Mouse (Mus musculus) liver, postnatal 0 days (tissue): ENCODE results near the gene Ahdc1. TPM values are rescaled to one million over a fixed set of nuclear protein-coding genes. Genes with fewer than 3 reads are reported as not detected.

Experiments
- ATAC-seq: fragments of 200-750 bp; cut with Nextera tagmentation; 2 replicates; pipeline ENCODE4 v1.8.0; 2017; ENCODE audit warnings: mild to moderate bottlenecking, moderate library complexity
- DNase-seq: peaks from one replicate; pipeline ENCODE4 v3.0.0-alpha.2; 2016
- H3K27ac ChIP-seq: fragments of 300-500 bp; sonication (generic); 2 replicates; pipeline ENCODE4 v1.5.1; 2014; ENCODE audit warnings: antibody characterized with exemption, moderate library complexity, mild to moderate bottlenecking, low read depth
- H3K27me3 ChIP-seq: fragments of 300-500 bp; sonication (generic); 2 replicates; pipeline ENCODE4 v1.6.1; 2014; ENCODE audit warnings: low read length, control low read depth, mixed read lengths; ENCODE audit not compliant: insufficient read depth
- H3K36me3 ChIP-seq: fragments of 300-500 bp; sonication (generic); replicated peaks from 2 replicates; pipeline ENCODE4 v1.6.1; 2014; ENCODE audit warnings: mild to moderate bottlenecking, control low read depth, low read length, moderate library complexity, mixed read lengths; ENCODE audit not compliant: insufficient read depth
- H3K4me1 ChIP-seq: fragments of 300-500 bp; sonication (generic); 2 replicates; pipeline ENCODE4 v1.6.1; 2014; ENCODE audit warnings: antibody characterized with exemption, mild to moderate bottlenecking, control low read depth; ENCODE audit not compliant: insufficient read depth
- H3K4me2 ChIP-seq: fragments of 300-500 bp; sonication (generic); 2 replicates; pipeline ENCODE4 v1.6.1; 2014; ENCODE audit warnings: low read depth, mild to moderate bottlenecking, low read length, moderate library complexity, mixed read lengths
- H3K4me3 ChIP-seq: fragments of 300-500 bp; sonication (generic); 2 replicates; pipeline ENCODE4 v1.5.1; 2014; ENCODE audit warnings: low read depth, low read length
- H3K9ac ChIP-seq: fragments of 300-500 bp; sonication (generic); replicated peaks from 2 replicates; pipeline ENCODE4 v1.6.1; 2014; ENCODE audit warnings: mild to moderate bottlenecking, moderate library complexity
- H3K9me3 ChIP-seq: fragments of 300-500 bp; sonication (generic); 2 replicates; pipeline ENCODE4 v1.6.1; 2016; ENCODE audit warnings: mild to moderate bottlenecking, control low read depth, low read length, mixed read lengths
- CTCF ChIP-seq: sonication (generic); IDR thresholded peaks from 2 replicates; pipeline ENCODE4 v1.5.1; 2016; ENCODE audit warnings: antibody characterized with exemption, low read depth
- EP300 ChIP-seq: IDR thresholded peaks from 2 replicates; pipeline ENCODE4 v1.6.1; 2016; ENCODE audit warnings: antibody characterized with exemption, low read depth, mild to moderate bottlenecking
- WGBS: fragments of 180-500 bp; shearing (Covaris S2); extraction: QIAGEN DNeasy Blood & Tissue Kit; methylation state at CpG from one replicate; pipeline ENCODE4 v1.1.7; 2014; ENCODE audit not compliant: insufficient replicate concordance; 5-methylcytosine and 5-hydroxymethylcytosine counted together
- polyA plus RNA-seq: library from polyadenylated mRNA; unstranded; fragments of >200 nt; fragmentation: Nextera tagmentation; extraction: Ambion mirVana; gene quantifications from 2 replicates; pipeline ENCODE4 v1.2.1, GENCODE M21; 2015

Ahdc1 gene
- polyA plus RNA-seq, 1 experiment from 2014 or later = 0.87 TPM

DNA sequence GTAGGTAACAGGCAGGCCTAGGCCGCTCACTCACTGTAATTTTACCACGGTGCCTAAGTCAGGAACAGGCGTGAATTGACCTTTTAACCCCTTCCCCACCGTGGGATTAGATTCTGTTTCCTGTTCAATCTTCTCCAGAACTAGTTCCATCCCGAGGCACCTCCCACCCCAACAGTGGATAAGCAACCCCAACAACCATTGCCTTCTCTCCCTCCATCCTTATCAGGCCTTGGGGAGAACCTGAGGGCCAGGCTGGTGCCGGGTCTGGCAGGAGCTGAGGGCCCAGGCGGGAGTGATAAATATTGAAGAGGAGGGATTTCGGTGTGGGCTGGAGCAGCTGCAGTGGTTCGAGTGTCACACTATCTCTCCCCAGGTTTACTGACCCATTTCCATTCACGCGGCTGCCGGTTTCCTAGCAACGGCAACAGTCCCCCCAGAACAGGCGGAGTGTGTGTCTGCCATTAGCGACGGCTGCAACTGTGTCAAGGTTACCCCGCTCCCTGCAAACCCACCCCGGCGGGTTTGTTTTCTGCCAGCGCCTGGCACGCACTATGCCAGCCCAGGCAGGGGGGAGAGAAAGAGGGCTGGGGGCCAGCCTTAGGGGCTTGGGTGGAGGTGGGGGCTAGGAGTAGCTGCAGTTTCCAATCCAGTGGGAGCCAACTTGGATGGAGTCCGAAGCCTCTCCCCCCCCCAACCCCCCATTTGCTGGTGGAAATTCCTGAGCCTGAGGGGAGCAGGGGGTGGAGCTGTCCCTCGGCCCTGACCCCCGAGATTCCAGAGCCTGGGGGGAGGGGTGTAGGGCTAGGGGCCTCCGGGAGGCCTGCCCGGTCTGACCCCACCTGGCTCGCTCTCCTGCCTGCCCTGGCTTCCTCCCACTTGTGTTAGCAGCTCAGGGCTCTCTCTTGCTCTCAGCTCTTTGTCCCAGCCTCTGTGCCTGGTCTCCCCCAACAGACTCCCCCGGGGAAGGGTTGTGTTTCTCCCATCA, 31.9 kb downstream of the Ahdc1 start:
- Histone ChIP-seq H3K4me3 (no peak overlapping the region), H3K27ac (no peak overlapping the region), H3K27me3 (peaks cover 27% of the 10 kb centered on the region), H3K4me2 (no peak overlapping the region), H3K36me3 (no peaks in the 10 kb centered on the region), H3K9me3 (no peaks in the 10 kb centered on the region), H3K4me1 (peaks cover 46% of the 10 kb centered on the region), H3K9ac (no peak overlapping the region)
- no peak for DNase-seq
- 42% methylated on average over 25 of the region's 28 CpGs for WGBS
- no peak for ATAC-seq
- no peak for TF ChIP-seq EP300

DNA sequence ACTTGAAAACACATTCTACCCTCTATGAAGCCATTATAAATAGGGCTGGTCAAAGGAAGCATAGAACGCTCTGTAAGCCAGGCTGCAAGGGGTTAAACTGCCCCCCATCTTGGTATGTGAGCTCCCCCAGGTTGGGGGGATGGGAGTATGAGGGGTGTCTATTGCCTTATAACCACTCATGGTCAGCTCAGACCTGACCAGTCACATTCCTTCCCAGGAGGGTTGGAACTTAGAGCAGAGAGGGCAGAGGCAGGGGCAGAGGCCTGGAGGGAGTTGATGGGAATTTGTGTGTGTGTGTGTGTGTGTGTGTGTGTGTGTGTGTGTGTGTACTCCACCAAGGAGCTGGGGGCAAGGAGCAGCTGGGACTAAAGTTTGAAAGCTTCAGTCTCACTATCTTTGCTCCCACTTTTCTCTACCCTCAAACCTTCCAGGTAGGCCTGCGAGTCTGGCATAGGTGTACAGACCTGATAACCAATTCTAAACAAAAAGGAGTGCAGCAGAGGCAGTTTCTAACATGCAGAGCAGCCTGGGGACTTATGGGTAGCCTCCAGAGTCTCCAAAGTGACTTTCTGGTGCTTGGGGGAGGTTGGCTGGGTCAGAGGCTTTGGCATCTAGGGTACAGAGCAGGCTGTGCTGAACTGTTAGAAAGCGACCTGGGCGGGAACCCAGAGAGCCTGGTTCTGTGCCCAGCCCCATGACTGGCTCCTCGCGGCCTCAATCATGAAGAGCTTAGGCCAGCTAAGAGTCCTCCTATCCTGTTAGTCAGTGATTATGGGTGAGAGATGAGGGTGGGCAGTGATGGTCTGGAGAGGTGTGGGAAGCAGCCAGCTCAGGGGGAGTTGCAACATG, 33.0 kb downstream of the Ahdc1 start:
- no peak for ATAC-seq
- TF ChIP-seq CTCF (no peak), EP300 (no peak)
- H3K27ac ChIP-seq = no peak overlapping the region
- H3K36me3 ChIP-seq = no peaks in the 10 kb centered on the region
- no peak overlapping the region for H3K9ac ChIP-seq
- peaks cover 38% of the 10 kb centered on the region for H3K4me1 ChIP-seq
- peaks cover 17% of the 10 kb centered on the region for H3K27me3 ChIP-seq
- no peaks in the 10 kb centered on the region for H3K9me3 ChIP-seq
- no peak overlapping the region for H3K4me3 ChIP-seq
- H3K4me2 ChIP-seq = no peak overlapping the region
- 75% methylated on average over 6 of the region's 6 CpGs for WGBS
- no peak for DNase-seq

DNA sequence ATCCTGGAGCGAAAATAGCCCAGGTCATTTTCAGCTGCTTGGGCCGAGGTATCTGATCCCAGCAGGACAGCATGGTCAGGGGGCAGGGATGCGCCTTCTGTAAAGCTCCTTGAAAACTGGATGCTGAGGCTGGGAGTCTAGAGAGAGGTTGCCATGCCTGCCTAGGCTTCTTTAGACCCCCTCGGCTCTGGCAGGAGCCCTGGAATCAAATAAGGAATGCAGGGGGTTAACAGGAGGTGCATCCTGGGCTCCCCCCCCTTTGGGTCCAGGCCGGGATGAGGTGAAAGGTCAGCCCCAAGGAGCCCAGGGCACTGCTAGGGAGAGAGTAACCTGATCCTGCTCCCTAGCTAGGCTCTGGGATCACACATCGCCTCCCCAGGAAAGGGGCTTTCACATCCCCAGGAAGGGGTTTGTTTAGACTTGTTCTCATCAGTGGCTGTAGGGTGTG, 33.6 kb downstream of the Ahdc1 start:
- no peak overlapping the region for H3K4me3 ChIP-seq
- H3K36me3 ChIP-seq = no peaks in the 10 kb centered on the region
- H3K27ac ChIP-seq = no peak overlapping the region
- H3K4me2 ChIP-seq = no peak overlapping the region
- H3K9ac ChIP-seq = no peak overlapping the region
- peaks cover 12% of the 10 kb centered on the region for H3K27me3 ChIP-seq
- peaks cover 35% of the 10 kb centered on the region for H3K4me1 ChIP-seq
- no peak for TF ChIP-seq CTCF
- TF ChIP-seq EP300 = no peak
- ATAC-seq (no peak), DNase-seq (no peak)
- WGBS = 67% methylated on average over 6 of the region's 6 CpGs
- no peaks in the 10 kb centered on the region for H3K9me3 ChIP-seq

DNA sequence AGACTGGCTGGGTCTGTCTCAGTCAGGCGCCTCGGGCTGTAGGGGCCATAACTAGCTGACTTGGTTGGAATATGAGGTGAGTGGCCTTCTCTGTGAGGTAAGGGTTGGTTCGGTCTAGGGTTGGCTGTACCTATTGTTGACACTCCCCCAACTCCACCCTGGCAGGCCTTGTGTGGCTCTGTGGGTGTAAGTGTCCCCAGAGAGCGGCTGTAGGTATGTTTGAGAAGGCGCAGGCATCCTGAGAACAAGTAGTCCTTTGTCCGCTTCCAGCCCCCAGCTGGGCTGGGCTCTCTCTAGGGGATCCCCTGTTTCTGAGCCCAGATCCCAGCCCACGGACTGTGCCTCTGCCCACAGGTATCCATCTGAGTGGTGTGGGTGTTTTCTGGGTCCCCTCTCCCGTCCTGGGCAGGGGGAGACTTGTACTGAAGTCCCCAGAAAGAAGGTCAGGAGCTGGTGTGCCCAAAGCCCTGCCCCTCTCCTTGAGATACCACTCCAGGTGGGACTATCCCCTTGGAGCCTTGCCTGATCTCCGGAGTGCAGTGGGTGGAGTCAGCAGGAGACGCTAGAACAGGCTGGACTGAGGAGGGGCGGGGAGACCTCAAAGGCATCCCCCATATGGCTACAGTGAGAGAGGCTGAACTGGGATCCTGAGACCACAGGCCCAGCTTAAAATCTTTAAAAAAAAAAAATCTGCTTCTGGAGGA, 34.9 kb downstream of the Ahdc1 start:
- 55% methylated on average over 11 of the region's 11 CpGs for WGBS
- Histone ChIP-seq H3K27ac (no peak overlapping the region), H3K36me3 (no peaks in the 10 kb centered on the region), H3K4me2 (no peak overlapping the region), H3K4me3 (no peak overlapping the region), H3K9ac (no peak overlapping the region), H3K4me1 (peaks cover 45% of the 10 kb centered on the region), H3K27me3 (no peaks in the 10 kb centered on the region), H3K9me3 (no peaks in the 10 kb centered on the region)
- no peak for TF ChIP-seq CTCF
- TF ChIP-seq EP300 = no peak
- DNase-seq = no peak
- no peak for ATAC-seq

DNA sequence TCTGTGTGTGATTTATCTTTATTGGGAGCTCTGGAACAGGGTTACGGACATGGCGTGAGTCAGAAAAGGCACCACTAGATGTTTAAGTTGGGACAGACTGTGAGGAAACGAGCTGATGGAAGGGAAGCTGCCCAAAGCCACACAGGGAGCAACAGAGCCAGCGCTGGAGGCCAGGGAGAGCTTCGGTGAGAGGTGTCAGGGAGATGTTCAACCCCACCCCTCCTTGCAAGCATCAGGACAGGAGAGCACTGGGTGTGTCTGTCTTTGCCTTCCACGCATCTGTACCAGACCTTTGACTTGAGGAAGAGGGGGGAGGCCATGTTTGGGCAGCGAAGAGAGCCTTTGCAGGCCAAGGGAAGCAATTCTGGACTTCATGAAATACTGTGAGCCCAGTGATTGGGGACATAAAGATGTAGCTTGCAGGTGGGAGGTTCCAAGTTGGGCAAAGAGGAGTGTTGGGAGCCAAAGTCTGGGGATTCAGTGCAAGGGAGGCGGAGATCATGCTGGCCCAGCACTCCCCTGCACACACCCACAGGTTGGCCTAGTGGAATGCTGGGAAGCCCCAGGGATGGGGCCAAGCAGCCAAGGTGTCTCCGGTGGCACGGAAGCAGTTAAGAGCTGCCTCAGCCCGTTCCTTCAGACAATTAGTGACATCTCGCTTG, 35.8 kb downstream of the Ahdc1 start:
- TF ChIP-seq EP300 (no peak), CTCF (no peak)
- ATAC-seq = no peak
- no peak overlapping the region for H3K4me2 ChIP-seq
- H3K4me3 ChIP-seq = no peak overlapping the region
- no peak overlapping the region for H3K27ac ChIP-seq
- H3K36me3 ChIP-seq = no peaks in the 10 kb centered on the region
- DNase-seq = no peak
- 63% methylated on average over 12 of the region's 12 CpGs for WGBS
- no peak overlapping the region for H3K9ac ChIP-seq
- H3K4me1 ChIP-seq = peaks cover 45% of the 10 kb centered on the region
- no peaks in the 10 kb centered on the region for H3K27me3 ChIP-seq
- no peaks in the 10 kb centered on the region for H3K9me3 ChIP-seq
